Mouse (Mus musculus) embryonic facial prominence, embryonic 13.5 days (tissue): ENCODE data around the gene Gid8. TPM values are rescaled to one million over a fixed set of nuclear protein-coding genes. Genes with fewer than 3 reads are reported as not detected.
"Not testable (repeated sequence)": the region's sequence is repeated elsewhere in the genome, so short reads cannot be mapped to it uniquely, and the experiment has no call there.

ENCODE experiments used
- ATAC-seq: fragments of 200-750 bp; cut with Nextera tagmentation; 2 replicates; pipeline ENCODE4 v1.8.0; 2017; ENCODE audit warnings: low read depth; ENCODE audit not compliant: insufficient number of reproducible peaks, insufficient read depth, low FRiP score, low TSS enrichment
- H3K27ac ChIP-seq: fragments of 300-500 bp; sonication (generic); 2 replicates; pipeline ENCODE4 v1.5.1; 2015; ENCODE audit warnings: moderate library complexity, mild to moderate bottlenecking, inconsistent platforms
- H3K27me3 ChIP-seq: fragments of 300-500 bp; sonication (generic); 2 replicates; pipeline ENCODE4 v1.6.1; 2015; ENCODE audit warnings: mild to moderate bottlenecking, inconsistent platforms
- H3K36me3 ChIP-seq: fragments of 300-500 bp; sonication (generic); 2 replicates; pipeline ENCODE4 v1.6.1; 2015; ENCODE audit warnings: mild to moderate bottlenecking, inconsistent platforms
- H3K4me1 ChIP-seq: fragments of 300-500 bp; sonication (generic); 2 replicates; pipeline ENCODE4 v1.6.1; 2015; ENCODE audit warnings: inconsistent platforms
- H3K4me2 ChIP-seq: fragments of 300-500 bp; sonication (generic); 2 replicates; pipeline ENCODE4 v1.6.1; 2015; ENCODE audit warnings: moderate library complexity, mild to moderate bottlenecking, inconsistent platforms
- H3K4me3 ChIP-seq: fragments of 300-500 bp; sonication (generic); 2 replicates; pipeline ENCODE4 v1.5.1; 2015; ENCODE audit warnings: mild to moderate bottlenecking, inconsistent platforms
- H3K9ac ChIP-seq: fragments of 300-500 bp; sonication (generic); 2 replicates; pipeline ENCODE4 v1.6.1; 2015; ENCODE audit warnings: mild to moderate bottlenecking, inconsistent platforms
- H3K9me3 ChIP-seq: fragments of 300-500 bp; sonication (generic); 2 replicates; pipeline ENCODE4 v1.6.1; 2016; ENCODE audit warnings: inconsistent platforms
- WGBS: fragments of 180-500 bp; shearing (Covaris S2); methylation state at CpG from one replicate; pipeline ENCODE4 v1.1.7; 2015; ENCODE audit warnings: mixed read lengths; 5-methylcytosine and 5-hydroxymethylcytosine counted together
- polyA plus RNA-seq: library from polyadenylated mRNA; unstranded; fragments of >200 nt; fragmentation: Nextera tagmentation; extraction: Ambion mirVana; gene quantifications from 2 replicates; pipeline ENCODE4 v1.2.1, GENCODE M21; 2015

The Gid8 gene
- polyA plus RNA-seq, 1 experiment from 2014 or later, result 66.5 TPM

GRCm38 (mm10) chr2:180711527-180711926 is 1.6 kb downstream of the Gid8 start:
- Histone ChIP-seq H3K4me1 (peaks cover 17% of the 10 kb centered on the region), H3K4me3 (peak overlapping the region; percentile 96), H3K9me3 (no peaks in the 10 kb centered on the region), H3K4me2 (peak overlapping the region; percentile 76), H3K27me3 (no peaks in the 10 kb centered on the region), H3K9ac (peak overlapping the region; percentile 100), H3K36me3 (peaks cover 23% of the 10 kb centered on the region), H3K27ac (no peak overlapping the region)
- ATAC-seq, result no peak
- 61% methylated on average over 4 of the region's 4 CpGs for WGBS

DNA sequence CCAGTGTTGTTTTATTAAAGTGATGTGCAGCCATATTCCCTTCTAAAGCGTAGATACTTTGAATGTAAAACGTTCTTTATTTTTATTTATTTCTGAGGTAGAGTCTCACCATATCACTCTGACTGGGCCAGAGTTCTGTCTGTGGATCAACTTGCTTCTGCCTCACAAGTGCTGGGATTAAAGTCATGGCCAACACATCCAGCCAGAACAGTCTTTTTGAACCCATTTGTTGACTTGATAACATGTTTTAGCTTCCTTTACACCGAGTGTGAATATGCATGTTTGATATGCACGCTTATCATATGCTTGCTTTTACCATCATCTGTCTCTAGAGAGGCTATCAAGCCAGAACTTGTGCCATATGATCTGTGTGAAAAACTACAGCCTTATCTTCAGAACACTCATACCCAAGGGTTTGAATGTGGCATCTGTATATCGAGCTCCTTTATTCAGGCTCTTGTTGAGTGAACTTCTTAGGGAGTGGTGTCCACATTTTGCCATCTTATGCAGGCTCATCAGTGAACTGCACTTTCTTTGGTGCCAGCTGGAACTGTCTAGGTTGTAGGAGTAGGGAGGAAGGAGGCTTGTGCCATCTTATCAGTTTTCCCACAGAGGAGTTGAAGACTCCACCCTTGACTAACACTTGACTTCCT is 2.2 kb downstream of the Gid8 start:
- WGBS, result 92% methylated on average over 5 of the region's 5 CpGs
- peaks cover 30% of the 10 kb centered on the region for H3K36me3 ChIP-seq
- peaks cover 17% of the 10 kb centered on the region for H3K4me1 ChIP-seq
- H3K4me3 ChIP-seq, result no peak overlapping the region
- H3K9ac ChIP-seq, result no peak overlapping the region
- no peaks in the 10 kb centered on the region for H3K9me3 ChIP-seq
- no peak for ATAC-seq
- H3K27me3 ChIP-seq, result no peaks in the 10 kb centered on the region
- H3K27ac ChIP-seq, result no peak overlapping the region
- H3K4me2 ChIP-seq, result no peak overlapping the region

- peaks cover 60% of the 10 kb centered on the region for H3K36me3 ChIP-seq
- WGBS, result 89% methylated on average over 5 of the region's 5 CpGs
- not testable (repeated sequence) for H3K9me3 ChIP-seq, H3K27me3 ChIP-seq, H3K4me3 ChIP-seq, ATAC-seq, H3K9ac ChIP-seq, H3K27ac ChIP-seq, H3K4me2 ChIP-seq
- H3K4me1 ChIP-seq, result peaks cover 14% of the 10 kb centered on the region
Measured at GRCm38 (mm10) chr2:180722748-180723147, 12.8 kb downstream of the Gid8 start.

GRCm38 (mm10) chr2:180723865-180724264 is 13.9 kb downstream of the Gid8 start:
- Histone ChIP-seq H3K9me3 (no peaks in the 10 kb centered on the region), H3K4me3 (no peak overlapping the region), H3K36me3 (peaks cover 49% of the 10 kb centered on the region), H3K27me3 (no peaks in the 10 kb centered on the region), H3K4me2 (no peak overlapping the region), H3K9ac (no peak overlapping the region), H3K27ac (no peak overlapping the region), H3K4me1 (peaks cover 14% of the 10 kb centered on the region)
- 79% methylated on average over 2 of the region's 2 CpGs for WGBS
- no peak for ATAC-seq

- ATAC-seq, result 0 out of 2 replicates have a peak, but pooled peaks have one; percentile 21
- peaks cover 41% of the 10 kb centered on the region for H3K36me3 ChIP-seq
- 4% methylated on average over 18 of the region's 18 CpGs for WGBS
- H3K4me2 ChIP-seq, result peak within 1 kb of the TSS; percentile 54
- no peaks in the 10 kb centered on the region for H3K9me3 ChIP-seq
- no peak within 1 kb of the TSS for H3K27ac ChIP-seq
- H3K9ac ChIP-seq, result peak within 1 kb of the TSS; percentile 41
- peak within 1 kb of the TSS; percentile 16 for H3K4me3 ChIP-seq
- no peaks in the 10 kb centered on the region for H3K27me3 ChIP-seq
- peaks cover 14% of the 10 kb centered on the region for H3K4me1 ChIP-seq
Measured at GRCm38 (mm10) chr2:180724585-180725413, 14.9 kb downstream of the Gid8 start, which contains the start of gene Slc17a9. Gene Slc17a9, plus strand, starts transcription at chr2:180725263.

GRCm38 (mm10) chr2:180725414-180725778 is 15.5 kb downstream of the Gid8 start:
- WGBS, result 8% methylated on average over 6 of the region's 6 CpGs
- Histone ChIP-seq H3K9me3 (no peaks in the 10 kb centered on the region), H3K36me3 (peaks cover 35% of the 10 kb centered on the region), H3K27me3 (no peaks in the 10 kb centered on the region), H3K4me3 (peak overlapping the region; percentile 16), H3K9ac (peak overlapping the region; percentile 41), H3K27ac (no peak overlapping the region), H3K4me1 (peaks cover 14% of the 10 kb centered on the region), H3K4me2 (peak overlapping the region; percentile 54)
- no peak for ATAC-seq

- no peak overlapping the region for H3K4me3 ChIP-seq
- 39% methylated on average over 8 of the region's 8 CpGs for WGBS
- H3K36me3 ChIP-seq, result peaks cover 29% of the 10 kb centered on the region
- ATAC-seq, result no peak
- H3K4me2 ChIP-seq, result peak overlapping the region; percentile 54; the same call in 1 of the 2 replicates
- H3K9ac ChIP-seq, result no peak overlapping the region; the same call in 1 of the 2 replicates
- no peaks in the 10 kb centered on the region for H3K9me3 ChIP-seq
- peaks cover 14% of the 10 kb centered on the region for H3K4me1 ChIP-seq
- H3K27me3 ChIP-seq, result no peaks in the 10 kb centered on the region
- no peak overlapping the region for H3K27ac ChIP-seq
Measured at GRCm38 (mm10) chr2:180725856-180726629, 16.1 kb downstream of the Gid8 start.

DNA sequence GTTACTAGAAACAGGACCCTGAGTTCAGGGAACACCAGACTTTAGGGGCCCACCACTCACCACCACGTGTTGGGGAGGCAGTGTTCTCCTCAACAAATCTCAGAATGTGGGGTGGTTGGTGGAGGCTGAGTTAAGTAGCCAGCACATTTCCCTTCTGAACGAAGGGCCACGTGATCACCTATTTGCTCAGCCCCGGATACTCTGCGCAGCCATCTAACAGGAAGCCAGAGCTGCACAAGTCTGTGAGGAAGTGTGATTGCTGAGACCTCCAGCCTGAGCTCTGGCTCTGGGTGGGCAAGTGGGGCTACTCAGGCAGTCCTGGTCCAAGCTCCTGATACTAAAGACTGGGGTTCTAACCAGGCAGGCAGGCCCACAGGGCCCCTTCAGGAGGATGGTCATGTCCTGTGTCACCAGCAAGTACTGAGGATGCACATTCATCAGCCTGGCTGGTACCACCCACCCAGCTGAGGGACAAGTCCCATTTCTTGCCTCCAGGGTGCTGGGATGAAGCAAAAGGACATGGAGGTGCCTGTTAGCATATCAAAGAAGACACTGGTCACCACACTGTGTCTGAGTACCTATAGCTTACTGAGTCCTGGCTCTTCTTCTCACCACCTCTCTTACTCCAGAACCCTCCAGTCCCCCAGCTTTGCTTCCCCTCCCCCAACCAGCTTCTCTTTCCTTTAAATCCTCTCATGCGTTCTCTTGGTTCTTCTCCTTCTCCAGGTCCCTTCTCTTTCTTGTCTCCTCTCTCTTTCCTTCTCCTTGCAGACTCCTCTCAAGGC is 16.9 kb downstream of the Gid8 start:
- no peak overlapping the region for H3K4me3 ChIP-seq
- 75% methylated on average over 6 of the region's 6 CpGs for WGBS
- H3K27ac ChIP-seq, result no peak overlapping the region
- no peak overlapping the region for H3K9ac ChIP-seq
- no peak overlapping the region for H3K4me2 ChIP-seq
- H3K9me3 ChIP-seq, result no peaks in the 10 kb centered on the region
- ATAC-seq, result no peak
- no peaks in the 10 kb centered on the region for H3K27me3 ChIP-seq
- peaks cover 21% of the 10 kb centered on the region for H3K36me3 ChIP-seq
- H3K4me1 ChIP-seq, result peaks cover 14% of the 10 kb centered on the region

DNA sequence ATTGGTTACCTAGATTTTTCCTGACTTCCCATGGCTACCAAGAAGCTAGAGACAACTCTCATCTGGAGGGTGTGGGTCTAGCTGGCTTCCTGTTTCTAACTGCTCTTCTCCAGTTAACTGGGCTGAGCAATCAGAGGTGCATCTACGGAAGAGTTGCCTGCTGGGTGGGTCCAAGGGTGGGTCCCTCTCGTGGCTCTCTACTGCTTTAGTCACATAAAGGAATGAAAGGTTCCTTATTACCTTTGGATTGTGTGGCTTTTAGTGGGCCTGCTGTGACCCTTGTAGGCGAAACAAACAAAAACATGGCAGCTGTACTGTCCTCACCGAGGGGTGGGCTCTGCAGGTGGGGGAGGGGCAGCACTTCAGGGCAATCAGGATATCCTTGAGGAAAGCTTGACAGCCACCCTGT is 17.7 kb downstream of the Gid8 start:
- 70% methylated on average over 4 of the region's 4 CpGs for WGBS
- H3K27ac ChIP-seq, result no peak overlapping the region
- no peak overlapping the region for H3K9ac ChIP-seq
- no peak overlapping the region for H3K4me3 ChIP-seq
- no peak overlapping the region for H3K4me2 ChIP-seq
- no peaks in the 10 kb centered on the region for H3K27me3 ChIP-seq
- H3K36me3 ChIP-seq, result peaks cover 13% of the 10 kb centered on the region
- no peaks in the 10 kb centered on the region for H3K9me3 ChIP-seq
- peaks cover 14% of the 10 kb centered on the region for H3K4me1 ChIP-seq
- ATAC-seq, result no peak

DNA sequence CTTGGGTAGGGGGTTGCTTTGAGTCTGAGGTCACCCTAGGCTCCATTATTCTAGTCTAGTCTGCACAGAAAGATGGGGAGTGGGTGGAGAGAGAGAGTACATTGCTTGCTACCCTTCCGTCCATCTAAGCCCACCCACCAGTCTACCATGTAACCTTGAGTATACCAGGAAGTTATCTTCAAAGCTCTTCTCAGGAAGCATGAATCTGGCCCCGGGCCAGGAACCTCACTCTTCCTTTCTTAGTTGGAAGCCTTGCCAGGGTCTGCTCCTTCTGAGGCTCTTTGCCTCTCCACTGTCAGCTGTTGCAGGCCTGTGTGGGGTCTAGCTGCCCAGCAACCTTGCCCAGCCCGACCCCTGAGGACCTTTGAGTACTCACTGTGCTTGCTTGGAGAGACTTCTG is 21.1 kb downstream of the Gid8 start:
- Histone ChIP-seq H3K9me3 (no peaks in the 10 kb centered on the region), H3K27ac (no peak overlapping the region), H3K9ac (no peak overlapping the region), H3K36me3 (no peaks in the 10 kb centered on the region), H3K4me2 (no peak overlapping the region), H3K4me3 (no peak overlapping the region), H3K4me1 (no peaks in the 10 kb centered on the region), H3K27me3 (no peaks in the 10 kb centered on the region)
- ATAC-seq, result no peak
- 65% methylated on average over 3 of the region's 3 CpGs for WGBS

GRCm38 (mm10) chr2:180731984-180732383 is 22.1 kb downstream of the Gid8 start:
- no peaks in the 10 kb centered on the region for H3K36me3 ChIP-seq
- H3K27ac ChIP-seq, result no peak overlapping the region
- no peak overlapping the region for H3K4me2 ChIP-seq
- no peak overlapping the region for H3K4me3 ChIP-seq
- ATAC-seq, result no peak
- WGBS, result 58% methylated on average over 6 of the region's 6 CpGs
- H3K9ac ChIP-seq, result no peak overlapping the region
- H3K4me1 ChIP-seq, result no peaks in the 10 kb centered on the region
- no peaks in the 10 kb centered on the region for H3K9me3 ChIP-seq
- H3K27me3 ChIP-seq, result no peaks in the 10 kb centered on the region
